Mouse (Mus musculus): ENCODE data around the gene Pak2. TPM values are rescaled to one million over a fixed set of nuclear protein-coding genes. Genes with fewer than 3 reads are reported as not detected.
"Not testable (repeated sequence)": the region's sequence is repeated elsewhere in the genome, so short reads cannot be mapped to it uniquely, and the experiment has no call there.

The Pak2 gene
- polyA plus RNA-seq, 1 experiment from 2014 or later, result 30.6 TPM

- not testable (repeated sequence) for H3K36me3 ChIP-seq (replicated peaks; ENCODE audit: control insufficient read depth, insufficient read depth); H3K9ac ChIP-seq; DNase-seq (ENCODE audit: low spot score); H3K9me3 ChIP-seq (ENCODE audit: control insufficient read depth, low read length); H3K4me3 ChIP-seq (replicated peaks; ENCODE audit: low read length); H3K27ac ChIP-seq; ATAC-seq (ENCODE audit: low FRiP score); H3K27me3 ChIP-seq (ENCODE audit: control insufficient read depth, insufficient read depth, low read length); H3K4me2 ChIP-seq (replicated peaks); H3K4me1 ChIP-seq (replicated peaks; ENCODE audit: control insufficient read depth, insufficient read depth, low read length)
- 81% methylated on average over 4 of the region's 4 CpGs for WGBS
These were observed 9.1 kb downstream of the Pak2 start for GRCm38 (mm10) chr16:32070070-32070469.

- Histone ChIP-seq H3K27ac (no peak overlapping the region), H3K4me3 (replicated peaks; ENCODE audit: low read length) (no peak overlapping the region), H3K9me3 (ENCODE audit: control insufficient read depth, low read length) (no peaks in the 10 kb centered on the region), H3K27me3 (ENCODE audit: control insufficient read depth, insufficient read depth, low read length) (no peaks in the 10 kb centered on the region), H3K36me3 (replicated peaks; ENCODE audit: control insufficient read depth, insufficient read depth) (no peaks in the 10 kb centered on the region), H3K4me1 (replicated peaks; ENCODE audit: control insufficient read depth, insufficient read depth, low read length) (no peaks in the 10 kb centered on the region), H3K9ac (no peak overlapping the region), H3K4me2 (replicated peaks) (no peak overlapping the region)
- DNase-seq (ENCODE audit: low spot score), result no peak
- no peak for ATAC-seq (ENCODE audit: low FRiP score)
- WGBS, result 84% methylated on average over 12 of the region's 12 CpGs
These were observed 10.5 kb downstream of the Pak2 start for GRCm38 (mm10) chr16:32068389-32069300.

GRCm38 (mm10) chr16:32066899-32067298, 12.2 kb downstream of the Pak2 start:
- H3K4me2 ChIP-seq (replicated peaks), result no peak overlapping the region
- H3K4me1 ChIP-seq (replicated peaks; ENCODE audit: control insufficient read depth, insufficient read depth, low read length), result no peaks in the 10 kb centered on the region
- H3K36me3 ChIP-seq (replicated peaks; ENCODE audit: control insufficient read depth, insufficient read depth), result no peaks in the 10 kb centered on the region
- no peak overlapping the region for H3K27ac ChIP-seq
- no peaks in the 10 kb centered on the region for H3K27me3 ChIP-seq (ENCODE audit: control insufficient read depth, insufficient read depth, low read length)
- H3K9me3 ChIP-seq (ENCODE audit: control insufficient read depth, low read length), result no peaks in the 10 kb centered on the region
- no peak for ATAC-seq (ENCODE audit: low FRiP score)
- WGBS, result 86% methylated on average over 1 of the region's 1 CpGs
- no peak for DNase-seq (ENCODE audit: low spot score)
- H3K4me3 ChIP-seq (replicated peaks; ENCODE audit: low read length), result no peak overlapping the region
- no peak overlapping the region for H3K9ac ChIP-seq

GRCm38 (mm10) chr16:32063900-32064299, 15.2 kb downstream of the Pak2 start:
- Histone ChIP-seq H3K9me3 (ENCODE audit: control insufficient read depth, low read length) (no peaks in the 10 kb centered on the region), H3K36me3 (replicated peaks; ENCODE audit: control insufficient read depth, insufficient read depth) (no peaks in the 10 kb centered on the region), H3K27me3 (ENCODE audit: control insufficient read depth, insufficient read depth, low read length) (no peaks in the 10 kb centered on the region), H3K4me1 (replicated peaks; ENCODE audit: control insufficient read depth, insufficient read depth, low read length) (no peaks in the 10 kb centered on the region), H3K9ac (no peak overlapping the region), H3K4me3 (replicated peaks; ENCODE audit: low read length) (no peak overlapping the region), H3K27ac (no peak overlapping the region), H3K4me2 (replicated peaks) (no peak overlapping the region)
- WGBS, result 88% methylated on average over 7 of the region's 7 CpGs
- ATAC-seq (ENCODE audit: low FRiP score), result no peak
- no peak for DNase-seq (ENCODE audit: low spot score)

- Histone ChIP-seq H3K36me3 (replicated peaks; ENCODE audit: control insufficient read depth, insufficient read depth) (no peaks in the 10 kb centered on the region), H3K9ac (no peak overlapping the region), H3K4me3 (replicated peaks; ENCODE audit: low read length) (no peak overlapping the region), H3K9me3 (ENCODE audit: control insufficient read depth, low read length) (no peaks in the 10 kb centered on the region), H3K27ac (no peak overlapping the region), H3K27me3 (ENCODE audit: control insufficient read depth, insufficient read depth, low read length) (no peaks in the 10 kb centered on the region), H3K4me2 (replicated peaks) (no peak overlapping the region), H3K4me1 (replicated peaks; ENCODE audit: control insufficient read depth, insufficient read depth, low read length) (no peaks in the 10 kb centered on the region)
- 88% methylated on average over 2 of the region's 2 CpGs for WGBS
- ATAC-seq (ENCODE audit: low FRiP score) (no peak), DNase-seq (ENCODE audit: low spot score) (no peak)
These were observed 16.9 kb downstream of the Pak2 start for GRCm38 (mm10) chr16:32062226-32062625.

GRCm38 (mm10) chr16:32059840-32060523, 19.2 kb downstream of the Pak2 start:
- Histone ChIP-seq H3K9me3 (ENCODE audit: control insufficient read depth, low read length) (no peaks in the 10 kb centered on the region), H3K36me3 (replicated peaks; ENCODE audit: control insufficient read depth, insufficient read depth) (no peaks in the 10 kb centered on the region), H3K4me1 (replicated peaks; ENCODE audit: control insufficient read depth, insufficient read depth, low read length) (no peaks in the 10 kb centered on the region), H3K27ac (no peak overlapping the region), H3K27me3 (ENCODE audit: control insufficient read depth, insufficient read depth, low read length) (no peaks in the 10 kb centered on the region), H3K4me3 (replicated peaks; ENCODE audit: low read length) (no peak overlapping the region), H3K4me2 (replicated peaks) (no peak overlapping the region), H3K9ac (no peak overlapping the region)
- DNase-seq (ENCODE audit: low spot score) (no peak), ATAC-seq (ENCODE audit: low FRiP score) (no peak)
- WGBS, result 82% methylated on average over 6 of the region's 6 CpGs

- no peak for ATAC-seq (ENCODE audit: low FRiP score)
- WGBS, result 86% methylated on average over 5 of the region's 5 CpGs
- no peak overlapping the region for H3K4me2 ChIP-seq (replicated peaks)
These were observed 20.3 kb downstream of the Pak2 start for GRCm38 (mm10) chr16:32058817-32059216.

GRCm38 (mm10) chr16:32042367-32042766, 36.8 kb downstream of the Pak2 start:
- Histone ChIP-seq H3K4me2 (replicated peaks) (no peak overlapping the region), H3K27ac (no peak overlapping the region), H3K27me3 (ENCODE audit: control insufficient read depth, insufficient read depth, low read length) (no peaks in the 10 kb centered on the region), H3K36me3 (replicated peaks; ENCODE audit: control insufficient read depth, insufficient read depth) (peaks cover 85% of the 10 kb centered on the region), H3K4me3 (replicated peaks; ENCODE audit: low read length) (no peak overlapping the region), H3K9ac (no peak overlapping the region), H3K4me1 (replicated peaks; ENCODE audit: control insufficient read depth, insufficient read depth, low read length) (no peaks in the 10 kb centered on the region), H3K9me3 (ENCODE audit: control insufficient read depth, low read length) (no peaks in the 10 kb centered on the region)
- no peak for DNase-seq (ENCODE audit: low spot score)
- 93% methylated on average over 4 of the region's 4 CpGs for WGBS
- no peak for ATAC-seq (ENCODE audit: low FRiP score)

More at GRCm38 (mm10) chr16:32058817-32059216, 20.3 kb downstream of the Pak2 start:
- Histone ChIP-seq H3K27me3 (ENCODE audit: control insufficient read depth, insufficient read depth, low read length) (no peaks in the 10 kb centered on the region), H3K9me3 (ENCODE audit: control insufficient read depth, low read length) (no peaks in the 10 kb centered on the region), H3K4me1 (replicated peaks; ENCODE audit: control insufficient read depth, insufficient read depth, low read length) (no peaks in the 10 kb centered on the region), H3K27ac (no peak overlapping the region), H3K36me3 (replicated peaks; ENCODE audit: control insufficient read depth, insufficient read depth) (no peaks in the 10 kb centered on the region), H3K9ac (no peak overlapping the region), H3K4me3 (replicated peaks; ENCODE audit: low read length) (no peak overlapping the region)
- no peak for DNase-seq (ENCODE audit: low spot score)

- H3K4me3 ChIP-seq (replicated peaks; ENCODE audit: low read length), result no peak overlapping the region
- no peak overlapping the region for H3K27ac ChIP-seq
- ATAC-seq (ENCODE audit: low FRiP score) (no peak), DNase-seq (ENCODE audit: low spot score) (no peak)
- no peak overlapping the region for H3K4me2 ChIP-seq (replicated peaks)
- no peaks in the 10 kb centered on the region for H3K9me3 ChIP-seq (ENCODE audit: control insufficient read depth, low read length)
- WGBS, result 92% methylated on average over 9 of the region's 9 CpGs
- H3K36me3 ChIP-seq (replicated peaks; ENCODE audit: control insufficient read depth, insufficient read depth), result peaks cover 75% of the 10 kb centered on the region
- no peaks in the 10 kb centered on the region for H3K27me3 ChIP-seq (ENCODE audit: control insufficient read depth, insufficient read depth, low read length)
- no peaks in the 10 kb centered on the region for H3K4me1 ChIP-seq (replicated peaks; ENCODE audit: control insufficient read depth, insufficient read depth, low read length)
- H3K9ac ChIP-seq, result no peak overlapping the region
These were observed 59.5 kb downstream of the Pak2 start for GRCm38 (mm10) chr16:32019678-32020077.

Measured in hindbrain, embryonic 14.5 days (tissue).